Mouse (Mus musculus) kidney, adult 2 months (tissue): ENCODE measurements around the gene Ppig. TPM values are rescaled to one million over a fixed set of nuclear protein-coding genes. Genes with fewer than 3 reads are reported as not detected.
A peak's percentile ranks its signal among the peaks of the same experiment; 100 is the strongest.

Experiments used
- DNase-seq: peaks from one replicate; pipeline ENCODE4 v3.0.0; 2021
- H3K27ac ChIP-seq: fragments of 200-500 bp; 2 replicates; pipeline ENCODE4 v1.5.1; 2012; ENCODE audit warnings: low read depth, low read length, control low read depth, inconsistent platforms; ENCODE audit not compliant: insufficient read depth
- H3K27me3 ChIP-seq: fragments of 200-500 bp; replicated peaks from 2 replicates; pipeline ENCODE4 v1.6.1; 2012; ENCODE audit warnings: mild to moderate bottlenecking, moderate library complexity, low read length, inconsistent platforms; ENCODE audit not compliant: control insufficient read depth, insufficient read depth
- H3K36me3 ChIP-seq: fragments of 200-500 bp; 2 replicates; pipeline ENCODE4 v1.6.1; 2012; ENCODE audit warnings: mild to moderate bottlenecking, moderate library complexity, low read length, inconsistent platforms; ENCODE audit not compliant: control insufficient read depth, insufficient read depth
- H3K4me1 ChIP-seq: fragments of 200-500 bp; 2 replicates; pipeline ENCODE4 v1.6.1; 2011; ENCODE audit warnings: low read length; ENCODE audit not compliant: control insufficient read depth, insufficient read depth
- H3K4me3 ChIP-seq: fragments of 200-500 bp; 2 replicates; pipeline ENCODE4 v1.5.1; 2011; ENCODE audit warnings: mild to moderate bottlenecking, low read depth, low read length, control low read depth; ENCODE audit not compliant: insufficient read depth
- CTCF ChIP-seq: fragments of 200-500 bp; conservative IDR thresholded peaks from 2 replicates; pipeline ENCODE4 v1.5.1; 2011; ENCODE audit warnings: low read depth, mild to moderate bottlenecking, control low read depth, low read length, moderate library complexity, mixed read lengths; ENCODE audit not compliant: insufficient read depth, insufficient read length
- POLR2A ChIP-seq: fragments of 200-500 bp; IDR thresholded peaks from one replicate; pipeline ENCODE4 v1.6.1; 2011; ENCODE audit warnings: low read depth, low read length, control low read depth
- WGBS: fragments of 180-500 bp; shearing (Covaris S2); methylation state at CpG from one replicate; pipeline ENCODE4 v1.1.7; 2018; 5-methylcytosine and 5-hydroxymethylcytosine counted together
- polyA plus RNA-seq: library from polyadenylated mRNA; depleted of rRNA; stranded (reverse); fragments of >200 nt; gene quantifications from 2 replicates; pipeline ENCODE4 v1.2.3, GENCODE M21; 2012; rRNA removed

Ppig gene
- polyA plus RNA-seq, 1 experiment: 3.6 TPM

DNA sequence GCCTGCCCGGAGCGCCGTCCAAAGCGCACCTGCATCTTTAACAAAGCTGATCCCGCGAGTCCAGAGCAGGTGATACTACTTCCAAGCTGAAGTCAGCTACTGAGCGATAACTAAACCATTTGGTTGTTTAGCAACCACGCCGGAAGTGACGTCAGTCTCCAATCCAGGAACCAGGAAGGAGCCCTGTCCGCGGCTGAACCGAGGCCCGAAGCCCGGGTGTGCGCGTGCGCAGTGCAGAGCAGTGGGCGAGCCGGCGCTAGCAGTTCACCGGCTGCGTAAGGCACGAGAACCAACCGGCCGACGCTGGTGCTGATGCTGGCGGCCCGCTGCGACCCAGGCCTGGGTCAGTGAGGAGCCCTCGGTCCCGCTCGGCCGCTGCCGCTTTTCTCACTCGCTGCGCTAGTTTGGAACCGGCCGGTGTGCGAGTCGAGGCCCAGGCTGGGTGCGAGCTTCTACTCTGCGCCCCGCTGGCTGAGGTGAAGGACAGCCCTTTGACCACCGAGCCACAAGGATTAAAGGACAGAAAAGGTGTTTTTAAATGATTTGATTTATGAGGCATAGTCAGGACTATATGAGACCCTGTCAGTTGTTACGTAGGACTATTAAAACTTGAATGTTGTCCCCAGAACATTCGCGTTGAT is 67.2 kb downstream of the Ppig start, which contains the start of the genes Ccdc173 and Phospho2:
Gene Ccdc173 (minus strand): TSS at position 147 of the 641 bp plus-strand sequence.
Gene Phospho2 (plus strand): TSS at position 195 of the 641 bp plus-strand sequence.
- Histone ChIP-seq H3K27me3 (no peaks in the 10 kb centered on the region), H3K36me3 (peaks cover 3% of the 10 kb centered on the region), H3K4me1 (peaks cover 2% of the 10 kb centered on the region; the same call in 1 of the 2 replicates), H3K4me3 (peak within 1 kb of the TSS; percentile 92), H3K27ac (peak within 1 kb of the TSS; percentile 66)
- DNase-seq: peak; percentile 99
- no peak for TF ChIP-seq CTCF
- peak; percentile 69 for TF ChIP-seq POLR2A
- WGBS: under 1% methylated on average over 48 of the region's 48 CpGs

DNA sequence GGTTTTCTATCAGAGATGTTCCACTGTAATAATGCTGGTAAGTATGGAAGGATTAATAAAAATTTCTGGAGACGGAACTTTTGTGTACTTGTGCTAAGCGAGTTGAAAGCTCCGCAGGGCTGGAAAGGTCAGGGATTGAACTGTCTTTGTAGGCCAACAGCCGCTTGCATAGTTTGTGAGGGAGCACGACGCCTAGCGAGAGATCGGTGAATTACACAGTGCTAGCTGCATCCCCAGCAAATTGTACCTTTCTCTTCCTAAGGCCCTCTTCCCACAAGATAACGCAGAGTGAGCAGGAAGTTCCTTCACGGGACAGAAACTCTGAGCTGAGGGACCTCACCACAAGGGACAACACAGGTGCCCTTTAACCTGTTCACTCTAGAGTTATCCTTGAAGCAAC is 67.9 kb downstream of the Ppig start:
- WGBS: 2% methylated on average over 10 of the region's 10 CpGs
- no peak for TF ChIP-seq POLR2A
- peak; percentile 97 for TF ChIP-seq CTCF
- H3K36me3 ChIP-seq: peaks cover 3% of the 10 kb centered on the region
- H3K27me3 ChIP-seq: no peaks in the 10 kb centered on the region
- peak overlapping the region; percentile 92 for H3K4me3 ChIP-seq
- no peak overlapping the region for H3K27ac ChIP-seq
- H3K4me1 ChIP-seq: peaks cover 2% of the 10 kb centered on the region; the same call in 1 of the 2 replicates
- DNase-seq: peak; percentile 93

DNA sequence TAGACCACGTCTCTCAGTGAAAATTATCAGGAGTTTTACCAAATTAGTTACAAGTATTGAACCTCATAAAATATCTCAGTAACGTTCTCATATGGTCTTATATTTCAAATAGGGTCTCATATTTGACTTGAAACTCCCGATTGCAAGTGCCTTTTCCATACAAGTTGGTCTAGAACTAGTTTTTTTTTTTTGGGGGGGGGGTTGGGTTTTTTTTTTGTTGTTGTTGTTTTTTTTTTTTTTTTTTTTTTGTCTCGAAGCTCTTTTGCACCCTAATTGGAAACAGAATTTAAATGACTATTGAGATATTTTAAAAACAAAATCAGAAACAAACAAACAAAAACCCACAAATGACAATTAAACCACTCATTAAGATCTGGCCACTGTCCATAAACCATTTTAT is 68.4 kb downstream of the Ppig start:
- H3K27ac ChIP-seq: no peak overlapping the region
- WGBS: 69% methylated on average over 4 of the region's 4 CpGs
- DNase-seq: no peak
- H3K36me3 ChIP-seq: peaks cover 6% of the 10 kb centered on the region
- H3K4me3 ChIP-seq: no peak overlapping the region
- H3K4me1 ChIP-seq: peaks cover 2% of the 10 kb centered on the region; the same call in 1 of the 2 replicates
- TF ChIP-seq CTCF (no peak), POLR2A (no peak)
- H3K27me3 ChIP-seq: no peaks in the 10 kb centered on the region

DNA sequence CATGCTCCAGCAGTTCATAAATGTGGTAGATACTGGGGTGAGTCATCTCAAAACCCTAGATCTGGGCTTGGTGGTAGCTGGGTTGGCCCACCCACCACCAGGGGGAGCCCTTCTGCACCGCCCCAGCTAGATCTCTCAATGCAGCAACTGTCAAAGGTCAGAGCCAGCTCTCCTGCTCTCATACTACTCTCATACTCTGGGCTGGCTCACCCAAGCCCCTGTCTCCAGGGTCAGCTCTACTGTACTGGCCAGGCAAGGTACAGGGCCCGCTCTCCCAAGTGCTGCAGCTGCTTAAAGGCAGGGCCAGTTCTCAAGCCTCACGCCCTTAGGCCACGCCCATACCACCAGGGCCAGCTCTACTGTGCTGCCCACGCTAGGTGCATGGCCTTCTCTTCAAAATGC is 80.6 kb downstream of the Ppig start:
- no peak overlapping the region for H3K27ac ChIP-seq
- no peaks in the 10 kb centered on the region for H3K27me3 ChIP-seq
- DNase-seq: peak; percentile 74
- H3K4me1 ChIP-seq: no peaks in the 10 kb centered on the region
- no peaks in the 10 kb centered on the region for H3K36me3 ChIP-seq
- WGBS: 68% methylated on average over 5 of the region's 5 CpGs
- no peak overlapping the region for H3K4me3 ChIP-seq
- TF ChIP-seq CTCF (peak; percentile 78), POLR2A (no peak)

Other genes with a start within 250 kb of the Ppig start
- gene Lrp2, start 136.5 kb upstream of the Ppig start, polyA plus RNA-seq: 283 and 389 TPM in 2 replicates
- 1.3 and 1.7 TPM in 2 replicates for gene Bbs5, start 75.4 kb upstream of the Ppig start, polyA plus RNA-seq
- 0.08 and 1.8 TPM in 2 replicates for gene Klhl41, start 52.4 kb upstream of the Ppig start, polyA plus RNA-seq
- gene Fastkd1, start 9.0 kb upstream of the Ppig start, polyA plus RNA-seq: 9.3 and 11.2 TPM in 2 replicates
- 0.20 and 0.37 TPM in 2 replicates for gene Ccdc173, start 67.0 kb downstream of the Ppig start, polyA plus RNA-seq
- 24.3 and 50.8 TPM in 2 replicates for gene Phospho2, start 67.1 kb downstream of the Ppig start, polyA plus RNA-seq
- gene Klhl23, start 99.4 kb downstream of the Ppig start, polyA plus RNA-seq: 0.57 and 1.1 TPM in 2 replicates
- gene Ssb, start 139.0 kb downstream of the Ppig start, polyA plus RNA-seq: 2.7 and 5.9 TPM in 2 replicates
- gene Mettl5, start 163.1 kb downstream of the Ppig start, polyA plus RNA-seq: 7.0 and 8.8 TPM in 2 replicates
- 17.8 and 18.4 TPM in 2 replicates for gene Ubr3, start 174.7 kb downstream of the Ppig start, polyA plus RNA-seq